Mouse (Mus musculus): ENCODE results near the gene Itgb3bp. TPM values are rescaled to one million over a fixed set of nuclear protein-coding genes. Genes with fewer than 3 reads are reported as not detected.

Gene Itgb3bp
- 36.6 TPM for polyA plus RNA-seq (2017; shearing (Covaris generic))

DNA sequence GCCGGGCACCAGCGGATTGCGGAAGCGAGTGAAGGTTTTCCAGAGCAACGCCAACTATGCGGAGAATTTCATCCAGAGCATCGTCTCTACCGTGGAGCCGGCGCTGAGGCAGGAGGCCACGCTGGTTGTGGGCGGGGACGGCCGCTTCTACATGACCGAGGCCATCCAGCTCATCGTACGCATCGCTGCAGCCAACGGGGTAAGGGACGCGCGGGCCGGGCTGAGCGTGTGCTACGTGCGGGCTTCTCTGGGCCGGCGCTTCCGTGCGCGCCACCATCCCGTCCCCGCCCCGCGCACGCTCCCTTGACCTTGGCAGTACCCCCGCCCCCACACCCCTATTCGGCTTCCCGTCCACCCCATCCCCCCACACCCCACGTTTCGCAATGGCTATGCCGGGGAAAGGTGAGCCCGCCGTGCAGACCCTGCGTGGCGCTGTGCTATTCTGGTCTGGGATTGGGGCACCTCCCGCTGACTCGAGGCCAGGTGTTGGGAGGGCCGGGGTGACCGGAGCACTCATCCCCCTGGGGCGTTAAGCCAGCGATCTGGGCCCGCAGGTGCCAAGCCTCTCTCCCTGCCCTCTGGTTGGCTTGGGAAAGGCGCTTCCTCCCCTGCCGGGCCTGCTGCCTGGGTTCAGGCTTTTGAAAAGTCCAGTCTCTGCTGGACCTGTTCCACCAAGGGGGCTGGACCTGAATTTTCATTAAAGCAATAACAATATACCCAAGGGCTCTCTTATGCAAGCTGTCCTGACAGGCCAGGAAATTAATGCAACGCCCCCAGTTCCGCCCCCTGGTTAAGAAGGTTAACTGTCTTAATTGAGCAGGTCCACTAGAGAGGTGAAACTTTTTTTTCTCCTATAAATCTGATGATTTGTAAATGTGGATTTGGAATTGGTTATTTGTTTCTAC, at the start of gene Itgb3bp:
Gene Itgb3bp, minus strand, starts transcription at position 201 of the 905 bp plus-strand sequence.

DNA sequence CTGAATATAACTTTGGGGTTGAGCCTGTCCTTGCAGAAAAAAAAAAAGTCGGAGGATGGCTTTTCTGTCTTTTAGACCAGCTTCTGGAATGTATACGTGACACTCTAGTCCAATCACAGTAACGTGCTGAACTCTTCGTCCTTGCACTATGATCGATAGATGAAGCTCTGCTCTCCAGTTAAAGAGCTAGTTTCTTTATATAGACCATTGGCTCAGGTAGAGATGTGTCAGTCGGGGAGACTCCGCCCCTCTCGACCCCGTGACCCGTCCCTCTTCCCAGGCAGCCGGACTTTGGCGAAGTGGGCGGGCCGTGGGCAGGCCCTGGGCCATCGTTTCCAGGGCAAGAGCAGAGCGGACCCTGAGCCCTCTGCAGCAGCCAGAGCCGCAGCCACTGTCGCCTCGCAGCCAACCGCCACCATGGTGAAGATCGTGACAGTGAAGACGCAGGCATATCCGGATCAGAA, 432 bp downstream of the Itgb3bp start, which contains the start of gene Pgm1:
Gene Pgm1, plus strand, starts transcription at position 266 of the 464 bp plus-strand sequence.

DNA sequence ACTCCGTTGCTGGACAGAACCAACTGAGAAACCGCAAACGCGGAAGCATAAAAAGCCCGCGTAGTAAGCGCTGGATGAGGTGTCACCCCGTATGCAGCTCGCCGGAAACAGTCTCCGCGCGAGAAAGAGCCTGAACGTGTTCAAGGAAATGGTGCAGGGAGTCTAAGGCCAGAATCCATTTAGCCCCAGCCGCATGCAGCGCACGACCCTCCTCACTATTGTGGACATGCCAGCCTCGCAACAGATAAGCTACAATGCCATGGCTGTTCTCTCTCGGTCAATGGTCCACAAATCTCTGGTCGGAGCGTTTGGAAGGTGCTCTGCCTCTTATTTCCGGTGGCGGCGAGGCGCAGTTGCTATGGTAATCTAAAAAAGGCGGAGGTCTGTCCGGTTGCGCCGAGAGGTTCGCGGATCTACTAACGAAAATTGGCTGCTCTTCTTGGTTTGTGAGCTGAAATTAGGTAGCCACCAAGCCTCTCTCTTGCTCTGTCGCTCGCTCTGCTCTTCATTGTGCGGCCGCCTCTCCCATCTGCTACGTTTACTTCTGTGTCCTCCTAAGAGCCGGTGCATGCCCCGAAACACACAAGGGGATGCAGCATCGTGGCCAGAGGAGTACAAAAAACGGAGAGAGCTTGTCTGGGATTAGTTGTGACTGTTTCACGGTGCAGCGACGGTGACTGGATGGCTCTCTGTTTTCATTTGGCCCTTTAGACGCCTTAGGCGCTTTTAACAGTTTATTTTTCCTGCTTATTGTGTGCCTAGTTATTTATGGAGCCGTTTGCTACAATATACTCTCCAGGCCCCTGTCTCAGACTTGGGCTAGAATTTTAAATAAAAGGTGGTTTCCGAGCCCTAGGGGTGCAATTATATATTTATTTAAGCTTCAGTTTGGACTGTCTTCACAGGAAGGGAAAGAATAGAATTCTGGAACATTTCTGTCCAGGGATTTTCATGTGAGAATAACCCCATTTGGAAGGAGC, 100.2 kb downstream of the Itgb3bp start, which contains the start of gene Efcab7:
Gene Efcab7, plus strand, starts transcription at position 105 of the 980 bp plus-strand sequence.

Other genes with a start within 250 kb of the Itgb3bp start
- 10.5 TPM for gene Alg6, start 214.1 kb downstream of the Itgb3bp start, polyA plus RNA-seq (2017; shearing (Covaris generic))
- gene Efcab7, start 100.6 kb downstream of the Itgb3bp start, polyA plus RNA-seq (2017; shearing (Covaris generic)): 6.0 TPM
- gene Pgm1, start 399 bp downstream of the Itgb3bp start, polyA plus RNA-seq (2017; shearing (Covaris generic)): 59.6 TPM
- not detected for gene Ror1, start 166.0 kb upstream of the Itgb3bp start, polyA plus RNA-seq (2017; shearing (Covaris generic))